Mouse (Mus musculus) ovary, adult 18-20 months (tissue): ENCODE measurements around the gene Pih1d2.
"Not testable (repeated sequence)": the region's sequence is repeated elsewhere in the genome, so short reads cannot be mapped to it uniquely, and the experiment has no call there.

ENCODE experiments used
- DNase-seq: peaks from one replicate; pipeline ENCODE4 v3.0.0; 2022; ENCODE audit warnings: low spot score, mixed read lengths

The Pih1d2 gene

DNA sequence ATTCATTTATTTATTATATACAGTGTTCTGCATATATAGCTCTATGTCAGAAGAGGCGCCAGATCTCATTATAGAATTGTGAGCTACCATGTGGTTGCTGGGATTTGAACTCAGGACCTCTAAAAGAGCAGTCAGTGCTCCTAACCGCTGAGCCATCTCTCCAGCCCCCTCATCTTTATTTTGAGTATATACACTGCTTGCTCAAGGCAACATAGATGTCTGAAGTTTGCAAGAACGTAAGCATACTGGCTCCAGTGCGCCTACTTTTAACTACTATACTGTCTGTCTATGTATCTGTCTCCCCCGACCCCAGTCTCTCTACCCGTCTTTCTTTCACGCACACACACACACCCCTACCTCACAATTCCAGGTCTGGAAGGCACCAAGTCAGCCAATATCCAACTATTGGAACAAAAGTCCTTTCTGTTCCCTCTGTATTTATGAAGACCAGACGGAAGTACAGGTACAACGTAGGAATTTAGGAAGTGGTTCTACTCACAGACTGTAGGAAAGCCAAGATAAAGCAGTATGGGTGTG lies 741 bp downstream of the Pih1d2 start:
- no peak for DNase-seq

GRCm38 (mm10) chr9:50630903-50631302 lies 13.8 kb downstream of the Pih1d2 start:
- not testable (repeated sequence) for DNase-seq

GRCm38 (mm10) chr9:50632016-50632688 lies 15.0 kb downstream of the Pih1d2 start:
- DNase-seq = no peak

- DNase-seq = no peak
Measured at GRCm38 (mm10) chr9:50633059-50633458, 15.9 kb downstream of the Pih1d2 start.

- DNase-seq = no peak
Measured at GRCm38 (mm10) chr9:50634270-50634669, 17.1 kb downstream of the Pih1d2 start.

GRCm38 (mm10) chr9:50646826-50647370 lies 29.8 kb downstream of the Pih1d2 start:
- DNase-seq = no peak

DNA sequence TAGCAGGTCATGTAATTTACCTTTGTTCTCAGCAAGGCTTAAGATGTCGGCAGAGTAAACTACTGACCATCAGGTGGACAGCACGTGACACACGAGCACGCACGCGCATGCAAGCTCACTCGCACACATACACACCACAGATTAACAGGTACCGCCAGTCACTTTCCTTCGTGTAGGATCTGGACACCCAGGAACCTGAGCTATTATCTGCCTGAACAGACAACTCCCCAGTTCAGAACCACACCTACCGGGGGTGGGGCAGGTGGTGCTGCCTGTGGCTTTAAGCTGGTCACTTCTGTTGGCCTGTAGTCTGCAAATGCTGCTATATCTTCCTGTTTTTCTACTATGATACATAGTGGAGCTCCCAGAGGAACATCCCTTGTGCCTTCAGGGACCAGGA lies 33.4 kb downstream of the Pih1d2 start:
- DNase-seq = no peak

GRCm38 (mm10) chr9:50658391-50658790 lies 41.3 kb downstream of the Pih1d2 start:
- DNase-seq = no peak

DNA sequence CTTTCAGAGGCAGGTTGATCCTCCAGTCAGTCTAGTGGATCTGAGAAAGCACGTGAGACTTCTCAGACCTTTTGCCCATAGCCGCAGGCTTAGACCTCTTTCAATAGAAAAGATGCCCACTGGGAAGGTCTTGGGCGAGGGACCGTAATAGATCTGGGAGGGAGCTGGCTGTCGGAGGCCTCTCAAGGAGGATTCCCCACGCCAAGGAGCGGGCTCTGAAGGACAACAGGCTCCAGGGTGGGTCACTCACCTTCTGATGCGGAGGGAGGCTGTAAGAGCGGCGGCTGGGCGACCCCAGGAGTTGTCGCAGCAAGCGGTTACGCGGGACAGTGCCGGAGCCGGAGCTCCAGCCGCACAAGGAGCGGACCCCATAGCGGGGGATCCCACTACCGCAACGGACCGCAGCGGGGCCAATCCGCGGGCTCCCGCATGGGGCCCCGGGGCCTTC lies 41.8 kb downstream of the Pih1d2 start:
- DNase-seq = no peak

DNA sequence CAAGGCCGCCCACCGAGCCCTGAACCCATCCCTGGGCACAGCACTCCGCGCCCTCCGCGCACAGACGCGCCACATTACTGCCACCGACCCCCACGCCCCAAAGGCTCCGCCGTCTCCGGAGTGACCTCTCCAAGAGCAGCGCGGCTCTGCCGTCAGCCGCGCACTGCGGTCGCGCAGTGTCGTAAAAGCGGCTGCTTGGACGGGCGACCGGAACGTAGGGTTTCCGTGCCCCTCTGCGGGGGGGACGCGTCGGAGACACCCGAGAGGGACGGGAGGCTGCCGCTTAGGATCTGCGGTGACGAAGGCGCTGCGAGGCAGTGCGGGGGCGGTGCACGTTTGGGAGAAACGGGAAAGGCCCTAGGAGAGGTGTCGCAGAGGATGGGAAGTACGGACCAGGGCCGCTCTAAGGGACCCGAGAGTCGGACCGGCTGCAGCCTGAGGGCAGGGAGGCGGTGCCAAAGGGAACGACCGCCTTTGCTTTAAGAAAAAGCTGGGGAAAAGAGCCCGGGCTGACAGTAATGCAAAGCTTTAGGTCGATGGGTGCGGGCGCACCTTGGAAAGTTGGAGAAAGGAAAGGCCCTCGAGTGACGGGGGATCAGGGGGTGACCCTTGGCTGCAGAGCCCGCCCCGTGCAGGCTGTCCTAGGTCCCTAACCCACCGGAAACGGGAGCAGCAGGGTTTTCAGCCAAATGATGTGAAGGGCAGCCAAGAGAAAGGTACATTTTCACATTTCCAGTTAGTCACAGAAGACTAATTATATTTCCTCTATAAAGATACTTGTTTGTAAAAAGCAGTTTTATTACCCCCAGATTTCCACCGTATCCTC lies 42.5 kb downstream of the Pih1d2 start, which contains the start of gene Dlat:
TSS of gene Dlat (minus strand) at position 389 of the 826 bp plus-strand sequence.
- DNase-seq = peak; percentile 82

DNA sequence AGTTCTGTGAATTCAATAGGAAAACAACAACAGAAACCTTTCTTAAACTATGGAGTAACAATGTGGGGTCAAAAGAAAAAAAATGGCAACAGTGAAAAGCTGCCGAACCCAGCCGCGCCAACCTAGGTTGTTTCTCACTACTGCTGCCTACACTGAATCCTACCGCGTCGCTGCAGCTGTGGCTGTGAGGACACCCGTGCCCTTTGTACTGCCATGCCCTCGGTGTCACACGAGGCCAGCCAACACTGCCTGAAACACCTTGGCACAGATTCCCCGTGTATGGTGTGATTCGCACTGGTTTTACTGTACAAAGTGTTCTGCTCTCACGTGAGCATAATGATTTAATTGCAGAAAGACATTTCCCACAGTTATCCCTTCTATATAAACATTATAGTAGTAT lies 43.3 kb downstream of the Pih1d2 start:
- no peak for DNase-seq

DNA sequence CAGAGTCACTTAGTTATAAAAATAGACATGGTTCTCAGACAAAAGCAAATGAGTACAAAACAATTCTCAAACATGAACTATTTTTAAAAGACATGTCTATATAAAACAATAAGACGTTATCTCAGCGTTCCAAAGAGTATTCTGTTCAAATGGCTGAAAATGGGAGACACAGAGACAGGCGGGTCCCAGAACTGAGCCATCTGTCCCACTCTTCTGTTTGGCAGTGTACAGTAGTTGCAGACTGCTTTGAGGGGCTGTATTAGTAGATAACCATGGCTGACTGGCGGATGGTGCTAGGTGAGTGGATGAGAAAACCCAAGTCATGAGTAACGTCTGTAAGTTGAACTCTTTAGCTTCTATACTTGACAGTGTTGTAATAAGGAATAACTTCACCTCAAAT lies 47.7 kb downstream of the Pih1d2 start:
- DNase-seq = no peak

DNA sequence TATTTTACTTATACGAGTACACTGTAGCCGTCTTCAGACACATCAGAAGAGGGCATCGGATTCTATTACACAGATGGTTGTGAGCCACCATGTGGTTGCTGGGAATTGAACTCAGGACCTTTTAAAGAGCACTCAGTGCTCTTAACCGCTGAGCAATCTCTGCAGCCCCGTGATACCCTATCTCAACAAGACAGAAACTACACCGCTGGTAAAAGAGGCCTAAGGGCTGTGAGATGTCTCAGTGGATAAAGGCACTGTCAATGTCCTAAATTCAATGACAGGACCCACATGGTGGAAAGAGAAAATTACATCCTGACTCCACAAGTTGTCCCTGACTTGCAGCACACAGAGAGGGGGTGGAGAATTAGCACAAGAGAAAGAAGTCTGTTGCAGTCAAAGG lies 49.3 kb downstream of the Pih1d2 start:
- no peak for DNase-seq

DNA sequence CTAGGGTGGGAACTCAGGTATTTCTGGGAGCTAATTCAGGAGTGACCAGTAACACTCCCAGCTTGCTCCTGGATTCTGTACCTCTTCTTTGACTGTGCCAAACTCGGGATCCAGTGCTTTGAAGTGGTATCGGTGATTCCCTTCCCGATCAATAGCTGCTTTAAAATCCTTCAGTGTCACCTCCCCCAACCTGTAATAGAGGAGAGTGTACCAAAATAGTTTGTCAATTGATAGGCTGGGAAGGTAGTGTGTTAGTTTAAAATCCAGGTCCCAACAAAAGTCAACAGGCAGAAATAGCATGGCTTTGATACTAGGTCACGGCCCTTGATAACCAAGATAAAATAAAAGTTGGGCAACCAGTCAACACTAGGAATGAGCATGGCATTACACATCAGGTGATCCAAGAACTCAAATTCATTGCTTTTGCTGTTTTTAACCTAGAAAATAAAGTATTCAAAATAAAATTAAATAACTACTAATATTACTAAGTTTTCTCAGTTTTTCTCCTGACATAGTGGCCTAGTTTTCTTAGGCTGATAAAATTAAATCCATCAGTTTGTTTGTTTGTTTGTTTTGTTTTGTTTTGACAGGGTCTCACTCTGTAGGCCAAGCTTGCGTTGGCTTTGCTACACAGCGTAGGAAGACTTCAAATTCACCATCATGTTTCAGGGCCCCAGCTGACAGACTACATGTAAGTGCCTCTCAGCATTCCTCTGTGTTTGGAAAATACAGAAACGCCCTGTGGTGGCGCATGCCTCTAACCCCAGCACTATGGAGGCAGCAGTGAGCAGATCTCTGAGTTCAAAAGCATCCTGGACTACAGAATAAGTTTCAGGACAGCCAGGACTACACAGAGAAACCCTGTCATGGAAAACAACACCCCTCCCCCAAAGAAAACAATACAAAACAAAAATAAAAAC lies 50.7 kb downstream of the Pih1d2 start:
- DNase-seq = no peak

DNA sequence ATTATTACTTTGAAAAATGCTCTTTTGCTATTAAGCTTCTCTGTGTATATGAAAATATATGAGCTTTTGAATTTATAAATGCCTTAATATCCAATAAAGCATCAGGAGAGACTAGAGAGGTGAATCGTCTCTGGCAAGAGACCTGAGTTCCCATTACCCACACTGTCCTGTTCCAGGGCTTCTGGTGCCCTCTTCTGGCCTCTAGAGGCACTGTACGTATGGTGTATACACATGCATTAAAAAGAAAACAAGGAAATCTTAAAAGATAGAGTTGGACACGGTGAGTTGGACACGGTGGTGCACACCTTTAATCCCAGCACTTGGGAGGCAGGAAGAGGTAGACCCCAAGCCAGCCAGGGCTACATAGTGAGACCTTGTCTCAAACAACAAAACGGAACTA lies 53.6 kb downstream of the Pih1d2 start:
- peak; percentile 11 for DNase-seq
